Mouse (Mus musculus): ENCODE data around the gene Cfap77. TPM values are rescaled to one million over a fixed set of nuclear protein-coding genes. Genes with fewer than 3 reads are reported as not detected.

The Cfap77 gene
- polyA plus RNA-seq, 1 experiment: 0.06 TPM

- no peak overlapping the region for H3K4me3 ChIP-seq
- H3K27me3 ChIP-seq (ENCODE audit: control insufficient read depth, insufficient read depth, insufficient read length): peaks cover 17% of the 10 kb centered on the region
- H3K4me2 ChIP-seq (ENCODE audit: low read depth): no peak overlapping the region
- H3K36me3 ChIP-seq (ENCODE audit: control insufficient read depth, insufficient read depth): no peaks in the 10 kb centered on the region
- no peak overlapping the region for H3ac ChIP-seq (ENCODE audit: control insufficient read depth, insufficient read length)
- no peaks in the 10 kb centered on the region for H3K79me2 ChIP-seq (ENCODE audit: control insufficient read depth, insufficient read depth)
- TF ChIP-seq MAX (IDR thresholded peaks at IDR 0.05; ENCODE audit: low read depth) (no peak), E2F4 (IDR thresholded peaks at IDR 0.05; ENCODE audit: insufficient read depth) (no peak), MYOD1 (IDR thresholded peaks at IDR 0.05; ENCODE audit: control insufficient read depth in 1 of 3, insufficient read length in 2 of 3, low read depth in 2 of 3) (no peak), POLR2A (IDR thresholded peaks at IDR 0.05; ENCODE audit: insufficient read length, low read depth) (no peak), TCF3 (IDR thresholded peaks at IDR 0.05; ENCODE audit: insufficient read length, low read depth) (no peak), REST (IDR thresholded peaks at IDR 0.05; ENCODE audit: insufficient read depth, insufficient read length) (no peak), POLR2AphosphoS2 (IDR thresholded peaks at IDR 0.05; ENCODE audit: insufficient read length, low read depth) (no peak), SRF (IDR thresholded peaks at IDR 0.05; ENCODE audit: control insufficient read depth, insufficient read length, low read depth) (no peak), TCF12 (IDR thresholded peaks at IDR 0.05; ENCODE audit: insufficient read depth, poor library complexity, severe bottlenecking) (no peak), CEBPB (IDR thresholded peaks at IDR 0.05; ENCODE audit: insufficient read depth, poor library complexity, severe bottlenecking) (no peak), USF1 (IDR thresholded peaks at IDR 0.05; ENCODE audit: low read depth) (no peak), MYOG (IDR thresholded peaks at IDR 0.05; ENCODE audit: control insufficient read depth in 1 of 3, insufficient read depth in 1 of 3, insufficient read length in 2 of 3, low read depth in 2 of 3) (no peak)
Observed at GRCm38 (mm10) chr2:28917156-28917517, 137.7 kb downstream of the Cfap77 start.

GRCm38 (mm10) chr2:28916513-28916865, 138.4 kb downstream of the Cfap77 start, which contains the start of gene Barhl1:
Gene Barhl1 (minus strand): TSS chr2:28916668.
- TF ChIP-seq POLR2AphosphoS2 (IDR thresholded peaks at IDR 0.05; ENCODE audit: insufficient read length, low read depth) (no peak), SRF (IDR thresholded peaks at IDR 0.05; ENCODE audit: control insufficient read depth, insufficient read length, low read depth) (no peak), MYOD1 (IDR thresholded peaks at IDR 0.05; ENCODE audit: control insufficient read depth in 1 of 3, insufficient read length in 2 of 3, low read depth in 2 of 3) (no peak), POLR2A (IDR thresholded peaks at IDR 0.05; ENCODE audit: insufficient read length, low read depth) (no peak), USF1 (IDR thresholded peaks at IDR 0.05; ENCODE audit: low read depth) (no peak), MAX (IDR thresholded peaks at IDR 0.05; ENCODE audit: low read depth) (no peak), TCF12 (IDR thresholded peaks at IDR 0.05; ENCODE audit: insufficient read depth, poor library complexity, severe bottlenecking) (no peak), TCF3 (IDR thresholded peaks at IDR 0.05; ENCODE audit: insufficient read length, low read depth) (no peak), CEBPB (IDR thresholded peaks at IDR 0.05; ENCODE audit: insufficient read depth, poor library complexity, severe bottlenecking) (no peak), MYOG (IDR thresholded peaks at IDR 0.05; ENCODE audit: control insufficient read depth in 1 of 3, insufficient read depth in 1 of 3, insufficient read length in 2 of 3, low read depth in 2 of 3) (no peak), E2F4 (IDR thresholded peaks at IDR 0.05; ENCODE audit: insufficient read depth) (no peak), REST (IDR thresholded peaks at IDR 0.05; ENCODE audit: insufficient read depth, insufficient read length) (no peak)
- H3ac ChIP-seq (ENCODE audit: control insufficient read depth, insufficient read length): no peak within 1 kb of the TSS
- no peak within 1 kb of the TSS for H3K4me3 ChIP-seq
- H3K27me3 ChIP-seq (ENCODE audit: control insufficient read depth, insufficient read depth, insufficient read length): peaks cover 17% of the 10 kb centered on the region
- no peaks in the 10 kb centered on the region for H3K36me3 ChIP-seq (ENCODE audit: control insufficient read depth, insufficient read depth)
- H3K4me2 ChIP-seq (ENCODE audit: low read depth): no peak within 1 kb of the TSS
- H3K79me2 ChIP-seq (ENCODE audit: control insufficient read depth, insufficient read depth): no peaks in the 10 kb centered on the region

GRCm38 (mm10) chr2:28915768-28916512, 138.9 kb downstream of the Cfap77 start:
- no peak overlapping the region for H3K4me2 ChIP-seq (ENCODE audit: low read depth)
- H3K36me3 ChIP-seq (ENCODE audit: control insufficient read depth, insufficient read depth): no peaks in the 10 kb centered on the region
- H3K79me2 ChIP-seq (ENCODE audit: control insufficient read depth, insufficient read depth): no peaks in the 10 kb centered on the region
- H3ac ChIP-seq (ENCODE audit: control insufficient read depth, insufficient read length): no peak overlapping the region
- TF ChIP-seq POLR2A (IDR thresholded peaks at IDR 0.05; ENCODE audit: insufficient read length, low read depth): no peak
- TF ChIP-seq CEBPB (IDR thresholded peaks at IDR 0.05; ENCODE audit: insufficient read depth, poor library complexity, severe bottlenecking): no peak
- TF ChIP-seq REST (IDR thresholded peaks at IDR 0.05; ENCODE audit: insufficient read depth, insufficient read length): peak; percentile 84
- TF ChIP-seq USF1 (IDR thresholded peaks at IDR 0.05; ENCODE audit: low read depth): no peak
- no peak for TF ChIP-seq E2F4 (IDR thresholded peaks at IDR 0.05; ENCODE audit: insufficient read depth)
- TF ChIP-seq MAX (IDR thresholded peaks at IDR 0.05; ENCODE audit: low read depth): no peak
- TF ChIP-seq POLR2AphosphoS2 (IDR thresholded peaks at IDR 0.05; ENCODE audit: insufficient read length, low read depth): no peak
- no peak for TF ChIP-seq SRF (IDR thresholded peaks at IDR 0.05; ENCODE audit: control insufficient read depth, insufficient read length, low read depth)
- no peak overlapping the region for H3K4me3 ChIP-seq
- peaks cover 17% of the 10 kb centered on the region for H3K27me3 ChIP-seq (ENCODE audit: control insufficient read depth, insufficient read depth, insufficient read length)

GRCm38 (mm10) chr2:28915104-28915738, 139.6 kb downstream of the Cfap77 start:
- no peak overlapping the region for H3K4me3 ChIP-seq
- no peaks in the 10 kb centered on the region for H3K36me3 ChIP-seq (ENCODE audit: control insufficient read depth, insufficient read depth)
- H3K27me3 ChIP-seq (ENCODE audit: control insufficient read depth, insufficient read depth, insufficient read length): peaks cover 17% of the 10 kb centered on the region
- H3ac ChIP-seq (ENCODE audit: control insufficient read depth, insufficient read length): no peak overlapping the region
- no peaks in the 10 kb centered on the region for H3K79me2 ChIP-seq (ENCODE audit: control insufficient read depth, insufficient read depth)
- no peak for TF ChIP-seq E2F4 (IDR thresholded peaks at IDR 0.05; ENCODE audit: insufficient read depth)
- H3K4me2 ChIP-seq (ENCODE audit: low read depth): no peak overlapping the region

- Histone ChIP-seq H3K36me3 (ENCODE audit: control insufficient read depth, insufficient read depth) (no peaks in the 10 kb centered on the region), H3ac (ENCODE audit: control insufficient read depth, insufficient read length) (no peak overlapping the region), H3K4me3 (no peak overlapping the region), H3K4me2 (ENCODE audit: low read depth) (no peak overlapping the region), H3K27me3 (ENCODE audit: control insufficient read depth, insufficient read depth, insufficient read length) (peaks cover 11% of the 10 kb centered on the region), H3K79me2 (ENCODE audit: control insufficient read depth, insufficient read depth) (no peaks in the 10 kb centered on the region)
- no peak for TF ChIP-seq TCF12 (IDR thresholded peaks at IDR 0.05; ENCODE audit: insufficient read depth, poor library complexity, severe bottlenecking)
- no peak for TF ChIP-seq TCF3 (IDR thresholded peaks at IDR 0.05; ENCODE audit: insufficient read length, low read depth)
- no peak for TF ChIP-seq MYOD1 (IDR thresholded peaks at IDR 0.05; ENCODE audit: control insufficient read depth in 1 of 3, insufficient read length in 2 of 3, low read depth in 2 of 3)
- TF ChIP-seq E2F4 (IDR thresholded peaks at IDR 0.05; ENCODE audit: insufficient read depth): no peak
- no peak for TF ChIP-seq SRF (IDR thresholded peaks at IDR 0.05; ENCODE audit: control insufficient read depth, insufficient read length, low read depth)
- TF ChIP-seq POLR2AphosphoS2 (IDR thresholded peaks at IDR 0.05; ENCODE audit: insufficient read length, low read depth): no peak
- TF ChIP-seq MAX (IDR thresholded peaks at IDR 0.05; ENCODE audit: low read depth): no peak
- TF ChIP-seq POLR2A (IDR thresholded peaks at IDR 0.05; ENCODE audit: insufficient read length, low read depth): no peak
- TF ChIP-seq CEBPB (IDR thresholded peaks at IDR 0.05; ENCODE audit: insufficient read depth, poor library complexity, severe bottlenecking): no peak
- TF ChIP-seq MYOG (IDR thresholded peaks at IDR 0.05; ENCODE audit: control insufficient read depth in 1 of 3, insufficient read depth in 1 of 3, insufficient read length in 2 of 3, low read depth in 2 of 3): no peak
- no peak for TF ChIP-seq USF1 (IDR thresholded peaks at IDR 0.05; ENCODE audit: low read depth)
- no peak for TF ChIP-seq REST (IDR thresholded peaks at IDR 0.05; ENCODE audit: insufficient read depth, insufficient read length)
Observed at GRCm38 (mm10) chr2:28914121-28914520, 140.7 kb downstream of the Cfap77 start.
